Comparison of ENCODE assay signal across 11 mouse cellular contexts in the genomic region with DNA sequence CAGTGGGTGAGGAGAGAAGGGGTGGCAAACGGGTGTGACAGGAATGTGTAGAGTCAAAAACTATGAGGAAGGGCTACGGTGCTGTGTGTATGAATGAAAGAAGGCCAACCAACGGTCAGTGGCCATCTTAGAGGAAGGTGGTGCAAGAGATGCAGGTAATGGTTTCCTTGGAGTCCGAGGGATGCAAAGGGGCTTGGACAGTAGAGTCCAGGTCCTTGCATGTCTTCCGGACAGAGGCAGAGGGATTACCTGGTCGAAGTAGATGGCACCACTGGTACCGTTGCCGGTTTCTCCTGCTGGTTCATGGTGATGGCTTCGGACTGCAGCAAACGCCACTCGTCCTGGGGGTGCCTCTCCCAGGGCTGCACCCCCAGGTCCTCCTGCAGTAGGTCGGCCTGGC. TPM values are rescaled to one million over a fixed set of nuclear protein-coding genes. Genes with fewer than 3 reads are reported as not detected.
DNase-seq lines count a peak whose midpoint lies in the region; ATAC-seq and TF ChIP-seq lines count a peak whose summit lies in the region.
"Had no signal": no experiment of that assay in that cellular context is flagged by ENCODE, and none has a peak within 500 bp of the region (broad histone marks: within the 10 kb centered on the region; RNA-seq: fewer than 3 reads in every experiment).

No protein-coding gene starts in this region.

- no peak for TF ChIP-seq EP300 in stomach, postnatal 0 days (optimal IDR thresholded peaks at IDR 0.05)

- H3K36me3 ChIP-seq in heart, embryonic 12.5 days, result peaks cover 23% of the 10 kb centered on the region
- H3K36me3 ChIP-seq in midbrain, embryonic 10.5 days, result peaks cover 24% of the 10 kb centered on the region
- peaks cover 7% of the 10 kb centered on the region; the same call in 1 of the 2 replicates for H3K36me3 ChIP-seq in midbrain, embryonic 11.5 days (ENCODE audit: control insufficient read depth, insufficient read depth, low read length)
- peaks cover 27% of the 10 kb centered on the region for H3K36me3 ChIP-seq in limb, embryonic 12.5 days
- H3K36me3 ChIP-seq in stomach, postnatal 0 days (ENCODE audit: control insufficient read depth, insufficient read depth, low read length), result peaks cover 10% of the 10 kb centered on the region
- H3K36me3 ChIP-seq in thymus, adult 2 months (ENCODE audit: control insufficient read depth, insufficient read depth, low read length), result peaks cover 13% of the 10 kb centered on the region

- H3K9me3 ChIP-seq in heart, embryonic 12.5 days (replicated peaks), result no peaks in the 10 kb centered on the region
- no peaks in the 10 kb centered on the region for H3K9me3 ChIP-seq in midbrain, embryonic 10.5 days (replicated peaks)
- H3K9me3 ChIP-seq in midbrain, embryonic 11.5 days (ENCODE audit: control insufficient read depth, low read length), result no peaks in the 10 kb centered on the region
- H3K9me3 ChIP-seq in limb, embryonic 12.5 days, result no peaks in the 10 kb centered on the region
- no peaks in the 10 kb centered on the region for H3K9me3 ChIP-seq in stomach, postnatal 0 days (ENCODE audit: control insufficient read depth, low read length)

- no peak overlapping the region for H3K9ac ChIP-seq in heart, embryonic 12.5 days
- no peak overlapping the region; the same call in 1 of the 2 replicates for H3K9ac ChIP-seq in midbrain, embryonic 11.5 days (ENCODE audit: low read length)
- no peak overlapping the region for H3K9ac ChIP-seq in limb, embryonic 12.5 days (replicated peaks)
- no peak overlapping the region for H3K9ac ChIP-seq in stomach, postnatal 0 days (ENCODE audit: low read length)

- DNase-seq in heart, postnatal 4 days, result no peak
- DNase-seq in midbrain, embryonic 10.5 days (ENCODE audit: low spot score), result no peak
- no peak for DNase-seq in midbrain, embryonic 11.5 days (ENCODE audit: low spot score, missing footprints)
- DNase-seq in stomach, postnatal 0 days (ENCODE audit: low spot score), result no peak
- DNase-seq in left cerebral cortex, postnatal 36 days (ENCODE audit: low spot score in 2 of 2), result no peak
- no peak for DNase-seq in thymus, adult 2 months
- DNase-seq: thymus, adult 18-20 months had no signal

- WGBS in heart, embryonic 12.5 days, result 78% methylated on average over 12 of the region's 12 CpGs
- 90% methylated on average over 12 of the region's 12 CpGs for WGBS in midbrain, embryonic 10.5 days
- WGBS in midbrain, embryonic 11.5 days, result 89% methylated on average over 12 of the region's 12 CpGs
- 92% methylated on average over 12 of the region's 12 CpGs for WGBS in limb, embryonic 12.5 days
- WGBS in stomach, postnatal 0 days, result 83% methylated on average over 12 of the region's 12 CpGs
- 97% methylated on average over 12 of the region's 12 CpGs for WGBS in thymus, adult 2 months

- peaks cover 34% of the 10 kb centered on the region for H3K4me1 ChIP-seq in heart, embryonic 12.5 days (replicated peaks)
- peaks cover 36% of the 10 kb centered on the region for H3K4me1 ChIP-seq in midbrain, embryonic 10.5 days
- peaks cover 11% of the 10 kb centered on the region for H3K4me1 ChIP-seq in midbrain, embryonic 11.5 days (ENCODE audit: control insufficient read depth, insufficient read depth, low read length)
- peaks cover 30% of the 10 kb centered on the region for H3K4me1 ChIP-seq in limb, embryonic 12.5 days (replicated peaks)
- peaks cover 2% of the 10 kb centered on the region; the same call in 1 of the 2 replicates for H3K4me1 ChIP-seq in stomach, postnatal 0 days (replicated peaks; ENCODE audit: control insufficient read depth, insufficient read depth)
- peaks cover 25% of the 10 kb centered on the region for H3K4me1 ChIP-seq in thymus, adult 2 months (replicated peaks; ENCODE audit: control insufficient read depth, insufficient read depth, low read length)

- no peak for TF ChIP-seq CTCF in stomach, postnatal 0 days (IDR thresholded peaks at IDR 0.05; ENCODE audit: low read depth)
- no peak for TF ChIP-seq CTCF in thymus, adult 2 months (IDR thresholded peaks at IDR 0.05; ENCODE audit: borderline replicate concordance, control insufficient read depth, extremely low read depth, insufficient read depth, low read length, poor library complexity)

- H3K4me3 ChIP-seq in heart, embryonic 12.5 days, result no peak overlapping the region
- peak overlapping the region; percentile 82; the same call in 1 of the 2 replicates for H3K4me3 ChIP-seq in midbrain, embryonic 10.5 days
- H3K4me3 ChIP-seq in midbrain, embryonic 11.5 days (ENCODE audit: low read depth, low read length), result no peak overlapping the region
- peak overlapping the region; percentile 82; the same call in 1 of the 2 replicates for H3K4me3 ChIP-seq in limb, embryonic 12.5 days (replicated peaks)
- H3K4me3 ChIP-seq in stomach, postnatal 0 days (ENCODE audit: low read depth, low read length), result no peak overlapping the region
- H3K4me3 ChIP-seq in thymus, adult 2 months (ENCODE audit: control insufficient read depth, insufficient read depth, low read length), result no peak overlapping the region

- peak overlapping the region; percentile 93 for H3K27ac ChIP-seq in heart, embryonic 12.5 days (ENCODE audit: poor library complexity, severe bottlenecking)
- peak overlapping the region; percentile 94 for H3K27ac ChIP-seq in midbrain, embryonic 10.5 days (replicated peaks)
- H3K27ac ChIP-seq in midbrain, embryonic 11.5 days (ENCODE audit: low read depth, low read length), result no peak overlapping the region
- peak overlapping the region; percentile 95 for H3K27ac ChIP-seq in limb, embryonic 12.5 days
- H3K27ac ChIP-seq in stomach, postnatal 0 days (replicated peaks), result peak overlapping the region; percentile 98
- H3K27ac ChIP-seq in thymus, adult 2 months (ENCODE audit: control insufficient read depth, insufficient read depth, low read length), result no peak overlapping the region

- no peaks in the 10 kb centered on the region for H3K27me3 ChIP-seq in heart, embryonic 12.5 days (replicated peaks)
- 0 out of 2 replicates have a peak, but pooled peaks cover 4% of the 10 kb centered on the region for H3K27me3 ChIP-seq in midbrain, embryonic 10.5 days (ENCODE audit: low read depth, poor library complexity, severe bottlenecking)
- no peaks in the 10 kb centered on the region for H3K27me3 ChIP-seq in midbrain, embryonic 11.5 days (ENCODE audit: control insufficient read depth, insufficient read depth, low read length)
- H3K27me3 ChIP-seq in limb, embryonic 12.5 days, result no peaks in the 10 kb centered on the region
- no peaks in the 10 kb centered on the region for H3K27me3 ChIP-seq in stomach, postnatal 0 days (ENCODE audit: control insufficient read depth, insufficient read depth, low read length)
- no peaks in the 10 kb centered on the region for H3K27me3 ChIP-seq in thymus, adult 2 months (ENCODE audit: control insufficient read depth, insufficient read depth, low read length)
- H3K27me3 ChIP-seq: CH12.LX had no signal

- ATAC-seq in heart, embryonic 12.5 days (ENCODE audit: insufficient number of reproducible peaks, low FRiP score), result no peak
- no peak for ATAC-seq in midbrain, embryonic 11.5 days (ENCODE audit: low FRiP score)
- ATAC-seq in limb, embryonic 12.5 days (ENCODE audit: insufficient number of reproducible peaks, insufficient read depth, low FRiP score, low TSS enrichment, low read depth), result no peak
- no peak for ATAC-seq in stomach, postnatal 0 days (ENCODE audit: low FRiP score, low TSS enrichment)
- ATAC-seq: activated CD4-positive, CD25-positive, alpha-beta regulatory T cell, adult 4 months had no signal

- intact Hi-C loops in left cerebral cortex, postnatal 36 days (cut with DNase I), result no loop called here

- TF ChIP-seq POLR2A in thymus, adult 2 months (IDR thresholded peaks at IDR 0.05; ENCODE audit: control insufficient read depth, extremely low read depth, insufficient read depth, low read length, poor library complexity), result no peak

- peak overlapping the region; percentile 93; the same call in 1 of the 2 replicates for H3K4me2 ChIP-seq in heart, embryonic 12.5 days
- no peak overlapping the region for H3K4me2 ChIP-seq in midbrain, embryonic 11.5 days
- no peak overlapping the region for H3K4me2 ChIP-seq in limb, embryonic 12.5 days
- no peak overlapping the region for H3K4me2 ChIP-seq in stomach, postnatal 0 days (replicated peaks; ENCODE audit: low read depth)

RNA-seq across cellular contexts. Expression of a gene that starts 0.5 kb away (rescaled TPM):
- 0.32 and 0.57 TPM in 2 replicates for polyA plus RNA-seq in heart, embryonic 12.5 days (2016; fragmentation: Nextera tagmentation; extraction: Ambion mirVana)
- under 1 TPM; 0.62 to 0.65 TPM for total RNA-seq in heart, postnatal 4 days (2021)
- polyA plus RNA-seq in midbrain, embryonic 10.5 days (2016; fragmentation: Nextera tagmentation; extraction: Ambion mirVana), result 0.14 and 0.16 TPM in 2 replicates
- 0.03 and 0.23 TPM in 2 replicates for polyA plus RNA-seq in midbrain, embryonic 11.5 days (2014; fragmentation: Nextera tagmentation; extraction: Ambion mirVana)
- 0.20 and 0.21 TPM in 2 replicates for polyA plus RNA-seq in limb, embryonic 12.5 days (2016; fragmentation: Nextera tagmentation; extraction: Ambion mirVana)
- polyA plus RNA-seq in stomach, postnatal 0 days (2015; fragmentation: Nextera tagmentation; extraction: Ambion mirVana), result 0.56 and 0.65 TPM in 2 replicates
- under 1 TPM; 0.29 to 0.49 TPM for total RNA-seq in left cerebral cortex, postnatal 36 days (2021)
- polyA plus RNA-seq in thymus, adult 2 months (2012; rRNA removed), result 0.04 and 0.09 TPM in 2 replicates

RNA-seq across cellular contexts. Expression of a gene that starts 1.1 kb away (rescaled TPM):
- polyA plus RNA-seq in heart, embryonic 12.5 days (2016; fragmentation: Nextera tagmentation; extraction: Ambion mirVana), result 19.8 TPM in 2 replicates
- 10 to 100 TPM; 11.6 to 12.0 TPM for total RNA-seq in heart, postnatal 4 days (2021)
- 23.2 and 24.7 TPM in 2 replicates for polyA plus RNA-seq in midbrain, embryonic 10.5 days (2016; fragmentation: Nextera tagmentation; extraction: Ambion mirVana)
- 8.5 and 8.7 TPM in 2 replicates for polyA plus RNA-seq in midbrain, embryonic 11.5 days (2014; fragmentation: Nextera tagmentation; extraction: Ambion mirVana)
- polyA plus RNA-seq in limb, embryonic 12.5 days (2016; fragmentation: Nextera tagmentation; extraction: Ambion mirVana), result 36.9 and 38.8 TPM in 2 replicates
- 6.4 and 7.5 TPM in 2 replicates for polyA plus RNA-seq in stomach, postnatal 0 days (2015; fragmentation: Nextera tagmentation; extraction: Ambion mirVana)
- 10 to 100 TPM; 11.4 to 12.7 TPM for total RNA-seq in left cerebral cortex, postnatal 36 days (2021)
- polyA plus RNA-seq in thymus, adult 2 months (2012; rRNA removed), result 33.7 and 35.5 TPM in 2 replicates

RNA-seq across cellular contexts. Expression of a gene that starts 16.4 kb away (rescaled TPM):
- polyA plus RNA-seq in heart, embryonic 12.5 days (2016; fragmentation: Nextera tagmentation; extraction: Ambion mirVana), result 38.2 and 40.4 TPM in 2 replicates
- 10 to 100 TPM; 57.0 to 61.3 TPM for total RNA-seq in heart, postnatal 4 days (2021)
- 27.5 and 31.5 TPM in 2 replicates for polyA plus RNA-seq in midbrain, embryonic 10.5 days (2016; fragmentation: Nextera tagmentation; extraction: Ambion mirVana)
- 25.0 and 27.8 TPM in 2 replicates for polyA plus RNA-seq in midbrain, embryonic 11.5 days (2014; fragmentation: Nextera tagmentation; extraction: Ambion mirVana)
- 81.7 and 86.3 TPM in 2 replicates for polyA plus RNA-seq in limb, embryonic 12.5 days (2016; fragmentation: Nextera tagmentation; extraction: Ambion mirVana)
- 48.4 and 52.0 TPM in 2 replicates for polyA plus RNA-seq in stomach, postnatal 0 days (2015; fragmentation: Nextera tagmentation; extraction: Ambion mirVana)
- total RNA-seq in left cerebral cortex, postnatal 36 days (2021), result 100 to 1,000 TPM in 1 of 2 experiments, 10 to 100 TPM in 1; 89.7 to 104 TPM
- 50.2 and 54.8 TPM in 2 replicates for polyA plus RNA-seq in thymus, adult 2 months (2012; rRNA removed)

RNA-seq across cellular contexts. Expression of a gene that starts 29.9 kb away (rescaled TPM):
- polyA plus RNA-seq in heart, embryonic 12.5 days (2016; fragmentation: Nextera tagmentation; extraction: Ambion mirVana), result 33.3 and 38.2 TPM in 2 replicates
- total RNA-seq in heart, postnatal 4 days (2021), result 10 to 100 TPM; 36.0 to 36.3 TPM
- 22.3 and 25.1 TPM in 2 replicates for polyA plus RNA-seq in midbrain, embryonic 10.5 days (2016; fragmentation: Nextera tagmentation; extraction: Ambion mirVana)
- 10.7 and 12.0 TPM in 2 replicates for polyA plus RNA-seq in midbrain, embryonic 11.5 days (2014; fragmentation: Nextera tagmentation; extraction: Ambion mirVana)
- polyA plus RNA-seq in limb, embryonic 12.5 days (2016; fragmentation: Nextera tagmentation; extraction: Ambion mirVana), result 38.9 and 46.0 TPM in 2 replicates
- 2.8 and 3.2 TPM in 2 replicates for polyA plus RNA-seq in stomach, postnatal 0 days (2015; fragmentation: Nextera tagmentation; extraction: Ambion mirVana)
- total RNA-seq in left cerebral cortex, postnatal 36 days (2021), result 1 to 10 TPM; 7.9 to 9.5 TPM
- 2.0 and 2.1 TPM in 2 replicates for polyA plus RNA-seq in thymus, adult 2 months (2012; rRNA removed)

Comparison
In these comparisons a context has a peak if more than half of its experiments do, and no peak if none do; other contexts are left out.
1. H3K27ac ChIP-seq: peak in heart, embryonic 12.5 days (single experiment), midbrain, embryonic 10.5 days (single experiment), limb, embryonic 12.5 days (single experiment) and stomach, postnatal 0 days (single experiment); none in midbrain, embryonic 11.5 days (single experiment) and thymus, adult 2 months (single experiment).
2. H3K4me3 ChIP-seq: peak in midbrain, embryonic 10.5 days (single experiment) and limb, embryonic 12.5 days (single experiment); none in heart, embryonic 12.5 days (single experiment), midbrain, embryonic 11.5 days (single experiment), stomach, postnatal 0 days (single experiment) and thymus, adult 2 months (single experiment).